Mouse (Mus musculus): Measurements from ENCODE around the gene Insrr.

Gene Insrr

DNA sequence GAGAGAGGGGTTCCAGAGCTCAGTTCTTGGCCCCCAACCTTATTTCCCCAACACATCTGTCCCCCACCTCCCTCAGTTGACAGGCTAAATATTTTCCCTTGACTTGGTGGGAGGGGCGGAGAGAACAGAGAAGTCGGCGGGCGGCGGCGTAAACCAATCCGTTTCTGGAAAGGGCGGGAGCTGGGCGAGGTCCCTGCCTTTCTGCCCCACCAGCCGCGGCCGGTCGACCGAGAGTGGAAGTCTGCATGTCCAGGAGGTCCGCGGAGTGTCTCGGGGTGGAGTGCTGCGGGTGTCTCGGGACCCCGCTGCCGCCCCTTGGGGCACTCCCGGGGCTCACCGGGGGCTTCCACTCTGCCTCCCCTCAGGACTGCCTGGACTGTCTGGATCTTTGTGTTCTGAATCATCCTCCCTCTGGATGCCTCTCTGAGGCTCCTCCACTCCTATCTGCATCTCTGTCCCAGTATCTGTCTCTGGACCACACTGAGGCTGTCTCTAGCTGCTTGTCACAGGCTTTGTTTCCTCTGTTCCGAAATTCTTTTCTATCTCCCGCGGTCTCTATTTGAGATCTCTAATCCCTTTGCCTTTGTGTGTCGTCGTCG lies at the start of gene Insrr:
Insrr (plus strand) TSS at position 216 of the 599 bp plus-strand sequence.
- DNase-seq: peak; percentile 54 to 59

GRCm38 (mm10) chr3:87748431-87748830 lies 48.3 kb upstream of the Insrr start, which contains the start of gene Lrrc71:
Gene Lrrc71, minus strand, starts transcription at chr3:87748625.
- no peak for DNase-seq

GRCm38 (mm10) chr3:87749036-87749435 lies 47.7 kb upstream of the Insrr start:
- peak; percentile 58 to 67 for DNase-seq

- no peak for DNase-seq
Observed at GRCm38 (mm10) chr3:87749977-87750376, 46.8 kb upstream of the Insrr start.

GRCm38 (mm10) chr3:87752567-87752966 lies 44.2 kb upstream of the Insrr start:
- DNase-seq: no peak

DNA sequence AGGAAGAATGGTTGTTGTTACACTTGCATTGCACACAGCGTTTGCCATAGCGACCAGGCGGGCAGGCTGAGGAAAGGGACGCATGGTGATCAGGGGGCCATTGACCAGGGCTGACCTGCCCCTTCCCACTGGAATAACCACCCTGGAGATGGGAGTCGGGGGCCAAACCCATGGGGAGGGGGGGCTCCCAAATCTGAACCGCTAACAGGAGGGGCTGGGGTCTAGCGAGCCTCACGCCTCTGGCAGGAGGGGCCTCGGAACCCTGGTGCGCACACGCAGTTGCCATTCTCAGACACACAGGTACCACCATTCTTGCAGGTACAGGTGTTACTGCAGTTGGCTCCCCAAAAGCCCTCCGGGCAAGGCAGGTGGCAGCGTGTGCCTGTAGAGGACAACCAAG lies 42.9 kb upstream of the Insrr start:
- DNase-seq: no peak

DNA sequence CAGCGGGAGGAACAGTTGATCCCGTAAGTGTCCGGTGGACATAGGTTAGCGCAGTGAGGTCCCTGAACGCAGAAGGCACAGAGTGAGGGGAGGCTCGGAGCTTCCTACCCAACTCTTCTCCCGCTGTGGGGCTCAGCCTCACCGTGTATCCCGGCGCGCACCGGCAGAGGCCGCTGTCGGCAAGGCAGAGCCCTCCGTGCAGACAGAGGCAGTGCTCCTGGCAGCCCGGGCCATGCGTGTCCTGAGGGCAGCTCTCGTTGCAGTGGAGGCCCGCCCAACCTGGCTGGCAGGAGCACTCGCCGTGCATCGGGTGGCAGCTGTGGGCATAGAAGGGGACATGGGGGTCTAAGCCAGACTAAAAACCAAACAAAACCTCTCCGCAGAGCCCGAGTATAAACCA lies 40.8 kb upstream of the Insrr start:
- DNase-seq: peak; percentile 89 to 92

DNA sequence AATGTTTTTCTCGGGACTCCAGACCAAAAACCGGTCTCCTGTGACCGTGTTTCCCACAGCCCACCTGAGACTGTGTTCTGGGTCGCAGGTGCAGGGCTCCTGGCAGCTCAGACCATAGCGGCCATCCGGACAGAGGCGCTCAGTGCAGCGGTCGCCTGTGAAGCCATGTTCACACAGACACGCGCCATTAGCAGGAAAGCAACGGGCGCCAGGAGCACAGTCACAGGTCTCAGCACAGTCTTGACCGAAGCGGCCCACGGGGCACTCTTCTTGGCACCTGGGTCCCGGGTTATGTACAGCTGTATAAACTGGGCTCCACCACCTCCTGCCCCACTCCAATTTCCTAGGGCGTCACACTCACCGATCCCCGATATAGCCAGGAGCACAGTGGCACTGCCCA lies 40.3 kb upstream of the Insrr start:
- no peak for DNase-seq

DNA sequence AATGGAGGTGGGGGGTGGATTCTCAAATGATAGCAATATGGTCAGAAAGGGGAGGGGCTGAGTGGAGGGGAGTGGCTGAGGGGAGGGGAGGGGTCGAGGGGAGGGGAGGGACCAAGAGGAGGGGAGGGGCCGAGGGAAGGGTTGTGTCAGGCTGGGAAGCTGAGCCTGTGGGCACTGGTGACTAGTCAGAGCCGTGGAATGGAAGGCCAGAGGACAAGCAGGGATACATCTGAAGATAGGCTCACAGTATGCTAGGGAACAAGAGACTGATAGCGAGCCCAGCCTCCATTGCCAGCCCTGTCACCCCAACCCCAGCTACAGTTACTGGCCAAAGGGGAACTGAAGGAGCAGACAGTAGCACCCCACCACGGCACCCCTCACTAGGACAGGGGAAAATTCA lies 38.1 kb upstream of the Insrr start:
- no peak for DNase-seq

- DNase-seq: no peak
Observed at GRCm38 (mm10) chr3:87761408-87762375, 35.1 kb upstream of the Insrr start.

DNA sequence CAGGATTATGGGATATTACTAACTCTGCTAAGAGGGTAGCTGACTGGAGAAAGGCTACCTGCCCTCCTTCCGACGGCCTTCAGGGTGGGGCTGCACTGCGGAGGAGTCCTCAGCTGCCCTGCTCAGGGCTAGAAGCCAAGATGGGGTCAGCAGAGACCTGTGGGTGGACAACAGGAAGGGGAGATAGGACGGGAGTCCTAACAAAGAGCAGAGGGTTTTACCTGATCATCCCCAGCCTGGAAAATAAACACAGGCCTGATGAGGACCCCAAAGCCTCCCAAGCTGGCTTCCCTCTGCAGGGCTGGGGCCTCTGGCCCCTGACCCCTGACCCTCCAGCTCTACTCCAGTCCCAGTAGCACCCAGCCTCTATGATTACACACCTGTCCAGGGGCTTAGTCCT lies 33.5 kb upstream of the Insrr start:
- no peak for DNase-seq

DNA sequence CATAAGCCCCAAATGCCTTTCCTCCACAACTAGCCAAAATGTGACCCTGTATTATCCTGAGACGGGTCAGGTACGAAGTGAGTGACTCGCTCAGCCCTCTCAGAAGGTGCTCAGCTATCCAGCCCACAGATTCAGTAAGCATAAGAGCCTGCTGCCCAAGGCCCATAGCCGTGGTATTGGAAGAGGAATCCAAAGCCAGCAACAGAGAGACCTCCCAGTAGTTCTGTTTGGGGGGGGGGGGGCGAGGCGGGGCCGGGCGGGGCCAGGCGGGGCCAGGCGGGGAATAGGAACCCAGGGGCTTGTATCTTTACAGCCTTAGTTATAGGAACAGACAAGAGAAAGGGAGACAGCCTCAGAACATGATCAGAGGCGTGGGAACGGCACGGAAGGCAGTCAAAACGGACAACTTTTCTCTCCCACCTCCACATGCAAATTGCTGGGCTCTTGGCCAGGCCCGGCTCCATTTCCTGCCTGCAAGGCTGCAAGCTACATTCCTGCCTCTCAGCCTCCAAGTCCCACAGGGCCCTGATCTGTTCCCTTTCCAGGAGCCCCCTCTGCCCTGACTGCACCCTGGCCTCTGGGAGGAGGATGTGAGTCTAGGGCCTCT lies 33.0 kb upstream of the Insrr start:
- peak; percentile 81 to 89 for DNase-seq

DNA sequence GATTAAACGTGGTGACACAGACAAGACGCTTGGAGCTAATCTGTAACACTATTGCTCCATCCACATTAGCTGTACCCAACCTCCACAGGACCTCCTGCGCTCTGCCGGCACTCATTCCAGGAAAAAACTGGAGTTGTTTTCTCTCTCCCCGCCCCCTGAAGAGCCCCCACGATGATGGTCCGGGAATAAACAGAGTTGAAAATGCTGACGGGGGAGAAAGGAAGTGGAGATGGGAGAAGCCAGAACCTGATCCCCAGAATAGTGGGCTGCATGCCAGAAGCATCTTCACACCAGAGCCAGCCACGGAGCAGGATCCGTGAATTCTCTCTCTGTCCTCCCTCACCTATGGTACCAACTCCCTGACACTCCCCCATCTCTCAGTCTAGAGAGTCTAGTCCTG lies 32.2 kb upstream of the Insrr start:
- DNase-seq: peak in 1 of 2 experiments; percentile 53

DNA sequence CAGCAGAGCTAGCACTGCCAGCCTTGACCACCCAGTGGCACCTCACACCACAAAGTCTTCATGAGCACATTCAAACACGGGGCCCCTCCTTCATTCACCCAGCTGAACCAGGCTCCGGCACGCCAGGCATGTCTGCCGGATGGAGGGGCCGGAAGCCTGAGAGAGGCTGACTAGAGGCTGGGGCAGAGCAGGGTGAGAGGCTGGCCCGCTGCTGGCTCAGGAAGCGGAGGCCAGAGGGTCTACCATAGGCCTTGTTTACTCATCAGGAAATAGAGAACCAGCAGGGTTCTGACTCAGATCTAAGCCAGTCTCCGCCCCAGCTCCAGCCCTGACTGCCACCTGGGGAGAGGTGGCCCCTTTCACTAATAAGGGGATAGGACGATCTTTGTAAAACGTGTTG lies 31.7 kb upstream of the Insrr start:
- DNase-seq: peak; percentile 80 to 88

DNA sequence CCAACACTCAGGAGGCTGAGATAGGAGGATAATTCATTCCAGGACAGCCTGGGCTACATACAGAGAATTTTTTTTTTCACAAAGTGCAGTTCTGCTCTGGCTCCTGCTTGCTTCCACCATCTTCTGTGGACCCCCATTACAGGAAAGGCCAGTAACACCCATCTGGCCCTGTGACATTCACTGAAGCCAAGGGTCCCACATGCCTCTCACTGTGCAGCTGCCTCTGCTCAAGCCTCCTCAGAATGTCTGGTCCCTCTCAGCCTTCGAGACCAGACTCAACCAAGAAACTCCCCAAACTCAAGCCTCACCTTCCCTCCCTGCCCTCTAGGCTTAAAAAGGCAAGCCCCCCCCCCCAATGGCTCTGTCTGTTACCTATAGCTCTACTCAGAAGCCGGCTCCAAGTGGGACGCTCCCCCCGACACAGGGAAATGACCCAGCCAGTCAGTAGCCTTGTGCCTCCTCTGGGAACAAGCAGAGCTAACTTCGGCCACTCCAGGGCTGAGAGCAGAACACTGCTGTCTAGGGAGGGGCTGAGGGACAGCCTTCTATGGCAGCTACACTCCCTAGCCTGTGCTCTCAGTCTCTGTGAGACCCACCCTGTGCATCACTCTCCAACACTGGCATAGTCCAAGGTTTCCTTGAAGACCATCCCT lies 31.0 kb upstream of the Insrr start:
- no peak for DNase-seq

DNA sequence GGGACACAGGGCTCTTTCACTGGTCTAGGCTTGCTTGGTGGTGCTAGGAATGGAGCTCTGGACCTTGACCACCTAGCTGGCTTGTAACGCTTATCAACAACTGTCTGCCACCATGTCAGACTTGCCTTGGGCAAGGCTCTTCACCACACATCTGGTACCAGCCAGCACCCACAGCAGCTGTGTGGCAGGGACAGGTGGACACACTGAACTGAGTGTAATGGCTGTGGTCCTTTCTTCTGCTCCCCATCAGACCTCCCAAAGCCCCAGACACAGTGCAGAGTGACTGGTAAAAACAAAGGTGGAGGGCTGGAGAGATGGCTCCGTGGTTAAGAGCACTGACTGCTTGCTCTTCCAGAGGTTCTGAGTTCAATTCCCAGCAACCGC lies 30.5 kb upstream of the Insrr start:
- no peak for DNase-seq

DNA sequence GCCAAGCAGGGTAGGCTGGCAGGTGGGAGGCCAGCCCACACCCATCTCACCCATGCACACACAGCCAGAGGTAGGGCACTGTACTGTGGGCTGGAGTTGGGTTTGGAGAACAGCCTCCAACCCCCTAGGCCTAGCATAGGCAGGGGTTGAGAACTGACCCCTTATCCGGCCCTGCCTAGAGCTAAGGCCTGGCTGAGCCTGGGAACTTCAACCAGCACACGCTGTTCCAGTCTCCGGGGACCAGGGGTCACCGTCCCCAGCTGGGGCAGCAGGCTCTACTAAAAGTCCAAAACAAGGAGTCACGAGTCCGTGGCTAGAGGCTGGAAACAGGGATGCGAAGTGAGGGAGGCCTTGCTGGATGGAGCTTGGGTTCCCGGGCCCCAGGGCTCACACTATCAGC lies 29.0 kb upstream of the Insrr start:
- peak in 1 of 2 experiments; percentile 62 for DNase-seq

DNA sequence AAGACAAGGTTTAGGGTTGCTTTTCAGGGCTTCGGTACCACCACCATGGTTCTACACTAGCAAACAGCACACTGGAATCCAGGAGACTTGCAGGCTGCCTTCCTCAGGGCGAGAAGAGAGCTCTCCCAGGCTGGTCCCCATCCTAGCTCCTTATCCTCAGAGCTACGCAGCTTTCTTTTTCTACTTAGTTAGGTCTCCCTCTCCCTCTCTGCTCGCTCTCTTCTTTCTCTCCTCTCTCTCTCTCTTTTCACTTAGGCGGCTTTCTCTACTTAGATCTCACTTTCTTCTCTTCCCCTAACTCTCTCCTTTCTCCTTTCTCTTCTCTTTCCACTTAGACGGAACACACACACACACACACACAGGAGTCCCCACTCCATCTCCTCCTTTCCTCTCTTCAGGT lies 28.3 kb upstream of the Insrr start:
- no peak for DNase-seq

- peak; percentile 92 to 95 for DNase-seq
Observed at GRCm38 (mm10) chr3:87768844-87769243, 27.9 kb upstream of the Insrr start.

DNA sequence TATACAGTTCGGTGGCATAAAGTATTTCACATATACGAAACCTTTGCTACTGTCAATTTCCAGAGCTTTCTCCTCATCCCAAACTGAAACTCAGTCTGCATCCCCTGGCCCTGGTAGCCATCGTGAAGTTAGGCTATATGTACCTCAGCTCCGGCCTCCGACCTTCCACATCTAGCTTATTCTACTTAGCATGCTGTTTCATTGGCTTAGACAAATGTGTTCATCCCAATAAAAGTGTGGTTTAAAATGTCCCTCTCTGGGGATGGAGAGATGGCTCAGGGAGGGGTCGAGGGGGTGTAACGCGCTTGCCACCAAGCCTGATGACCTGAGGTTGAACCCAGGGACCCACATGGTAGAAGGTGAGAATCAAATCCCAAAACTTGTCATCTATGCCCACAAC lies 27.2 kb upstream of the Insrr start:
- DNase-seq: no peak

DNA sequence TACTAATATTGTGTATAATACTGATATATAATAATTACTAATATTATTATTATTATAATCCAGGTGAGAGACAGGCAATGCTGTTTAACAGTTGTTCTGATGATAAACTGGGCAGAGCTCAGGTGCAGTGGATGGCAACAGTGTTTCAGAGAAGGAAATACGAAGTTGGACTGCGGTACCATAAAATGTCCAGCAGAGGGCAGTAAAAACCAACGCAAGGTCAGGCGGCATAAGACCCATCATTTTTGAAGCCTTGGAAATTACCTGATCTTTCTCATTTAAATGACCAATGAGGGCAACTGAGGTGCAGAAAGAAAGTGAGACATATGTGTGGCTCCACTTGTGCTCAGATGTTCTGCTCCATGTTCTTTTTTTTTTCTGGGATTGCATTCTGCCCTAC lies 26.5 kb upstream of the Insrr start:
- peak in 1 of 2 experiments; percentile 58 for DNase-seq

DNA sequence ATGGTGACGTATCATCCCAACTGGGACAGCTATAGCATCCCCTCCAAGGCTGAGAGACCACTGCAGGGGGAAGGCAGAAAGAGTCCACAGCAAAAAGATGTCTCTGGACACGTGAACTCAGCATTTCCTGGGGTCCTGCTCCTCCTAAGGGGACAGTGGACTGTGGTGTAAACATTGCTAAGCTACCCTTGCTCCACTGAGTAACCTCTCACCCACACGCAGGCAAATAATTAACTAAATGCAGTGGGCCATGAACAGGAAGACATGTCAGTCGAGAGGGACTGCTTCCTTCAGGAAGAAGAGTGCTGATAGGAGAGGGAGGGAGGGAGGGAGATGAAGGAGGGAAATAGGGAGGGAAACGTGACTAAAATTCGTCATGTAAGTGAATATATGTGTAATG lies 25.7 kb upstream of the Insrr start:
- no peak for DNase-seq

- DNase-seq: no peak
Observed at GRCm38 (mm10) chr3:87778283-87778682, 18.5 kb upstream of the Insrr start.
